Mouse (Mus musculus): ENCODE measurements around the gene Il10rb. TPM values are rescaled to one million over a fixed set of nuclear protein-coding genes. Genes with fewer than 3 reads are reported as not detected.

The Il10rb gene
- 24.1 and 25.9 TPM in 2 replicates for polyA plus RNA-seq (2011; ENCODE audit: insufficient read depth, insufficient read length, low replicate concordance, missing spikeins)

DNA sequence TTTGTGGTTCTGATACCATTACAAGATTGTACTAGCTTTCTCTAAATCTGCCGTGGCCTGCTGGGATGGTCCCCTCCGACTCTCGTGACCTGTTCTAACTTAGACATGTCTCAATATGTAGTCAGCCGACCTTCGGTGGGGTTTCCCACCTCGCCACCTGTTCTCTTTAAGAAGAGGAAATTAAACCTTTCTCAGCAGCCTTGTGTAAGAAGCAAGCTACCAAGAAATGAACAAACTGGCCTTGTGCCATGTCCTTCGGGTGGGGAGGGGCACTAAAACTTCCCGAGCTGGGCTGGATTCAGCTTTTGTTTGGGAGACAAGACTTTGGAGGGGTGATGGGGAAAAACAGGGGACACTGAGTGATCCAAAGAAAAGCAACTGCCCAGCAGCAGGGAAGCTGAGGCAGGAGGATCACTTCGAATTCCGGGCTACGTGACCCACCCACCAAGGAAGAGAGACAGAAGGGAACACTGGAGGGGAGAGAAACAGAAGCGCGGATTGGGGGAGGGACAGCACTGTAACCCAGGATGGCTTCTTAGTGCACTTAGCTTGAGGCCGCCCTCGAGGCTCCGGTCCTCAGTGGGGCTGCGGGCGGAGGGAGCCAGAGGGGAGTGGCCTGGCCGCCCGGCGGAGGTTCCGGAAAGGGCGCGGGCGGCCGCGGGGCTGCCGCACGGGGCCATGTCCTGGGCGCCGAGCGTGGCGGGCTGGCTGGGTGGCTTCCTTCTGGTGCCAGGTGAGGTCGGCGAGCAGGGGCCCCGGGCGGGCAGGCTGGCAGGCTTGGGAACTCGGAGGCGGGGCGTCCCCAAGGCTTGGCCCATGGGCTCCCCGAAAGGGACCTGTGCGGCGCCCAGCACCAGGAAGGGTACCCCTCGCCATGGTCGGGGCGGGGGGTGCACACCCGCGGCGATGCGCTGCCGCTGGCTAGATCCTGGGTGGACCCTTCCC lies at the start of gene Il10rb:
Il10rb (plus strand) TSS at position 525 of the 945 bp plus-strand sequence.
- Histone ChIP-seq H3K4me3 (replicated peaks; ENCODE audit: control insufficient read depth, low read depth, low read length) (peak within 1 kb of the TSS; percentile 70), H3K27ac (ENCODE audit: control insufficient read depth, insufficient read depth, low read depth, low read length, poor library complexity) (peak within 1 kb of the TSS; percentile 90), H3K4me1 (ENCODE audit: control insufficient read depth, insufficient read depth, low read length) (peaks cover 5% of the 10 kb centered on the region; the same call in 1 of the 2 replicates)
- 1% methylated on average over 51 of the region's 51 CpGs for WGBS
- no peak for TF ChIP-seq CTCF (IDR thresholded peaks at IDR 0.05; ENCODE audit: control insufficient read depth, insufficient read depth, low read length)
- TF ChIP-seq POLR2A (IDR thresholded peaks at IDR 0.05; ENCODE audit: borderline replicate concordance, control insufficient read depth, low read depth, low read length) = peak; percentile 65; the same call in 1 of the 2 replicates

- WGBS = 90% methylated on average over 10 of the region's 10 CpGs
- TF ChIP-seq POLR2A (IDR thresholded peaks at IDR 0.05; ENCODE audit: borderline replicate concordance, control insufficient read depth, low read depth, low read length) (no peak), CTCF (IDR thresholded peaks at IDR 0.05; ENCODE audit: control insufficient read depth, insufficient read depth, low read length) (no peak)
- no peak overlapping the region for H3K27ac ChIP-seq (ENCODE audit: control insufficient read depth, insufficient read depth, low read depth, low read length, poor library complexity)
- H3K4me3 ChIP-seq (replicated peaks; ENCODE audit: control insufficient read depth, low read depth, low read length) = no peak overlapping the region
- peaks cover 15% of the 10 kb centered on the region for H3K4me1 ChIP-seq (ENCODE audit: control insufficient read depth, insufficient read depth, low read length)
Measured at GRCm38 (mm10) chr16:91356760-91357525, 49.0 kb upstream of the Il10rb start.

GRCm38 (mm10) chr16:91357526-91357900 lies 48.5 kb upstream of the Il10rb start:
- H3K27ac ChIP-seq (ENCODE audit: control insufficient read depth, insufficient read depth, low read depth, low read length, poor library complexity) = no peak overlapping the region
- no peak for TF ChIP-seq CTCF (IDR thresholded peaks at IDR 0.05; ENCODE audit: control insufficient read depth, insufficient read depth, low read length)
- TF ChIP-seq POLR2A (IDR thresholded peaks at IDR 0.05; ENCODE audit: borderline replicate concordance, control insufficient read depth, low read depth, low read length) = no peak
- no peak overlapping the region for H3K4me3 ChIP-seq (replicated peaks; ENCODE audit: control insufficient read depth, low read depth, low read length)
- WGBS = 78% methylated on average over 10 of the region's 10 CpGs
- peaks cover 14% of the 10 kb centered on the region for H3K4me1 ChIP-seq (ENCODE audit: control insufficient read depth, insufficient read depth, low read length)

- H3K4me1 ChIP-seq (ENCODE audit: control insufficient read depth, insufficient read depth, low read length) = peaks cover 9% of the 10 kb centered on the region
- 37% methylated on average over 8 of the region's 8 CpGs for WGBS
Measured at GRCm38 (mm10) chr16:91358555-91358954, 47.4 kb upstream of the Il10rb start.

GRCm38 (mm10) chr16:91359531-91359930 lies 46.4 kb upstream of the Il10rb start:
- no peak overlapping the region; the same call in 1 of the 2 replicates for H3K27ac ChIP-seq (ENCODE audit: control insufficient read depth, insufficient read depth, low read depth, low read length, poor library complexity)
- H3K4me1 ChIP-seq (ENCODE audit: control insufficient read depth, insufficient read depth, low read length) = peaks cover 5% of the 10 kb centered on the region; the same call in 1 of the 2 replicates
- no peak for TF ChIP-seq CTCF (IDR thresholded peaks at IDR 0.05; ENCODE audit: control insufficient read depth, insufficient read depth, low read length)
- no peak for TF ChIP-seq POLR2A (IDR thresholded peaks at IDR 0.05; ENCODE audit: borderline replicate concordance, control insufficient read depth, low read depth, low read length)
- no peak overlapping the region for H3K4me3 ChIP-seq (replicated peaks; ENCODE audit: control insufficient read depth, low read depth, low read length)
- WGBS = 68% methylated on average over 13 of the region's 13 CpGs

More at GRCm38 (mm10) chr16:91358555-91358954, 47.4 kb upstream of the Il10rb start:
- TF ChIP-seq CTCF (IDR thresholded peaks at IDR 0.05; ENCODE audit: control insufficient read depth, insufficient read depth, low read length) (0 out of 2 replicates have a peak, but pooled peaks have one; percentile 32), POLR2A (IDR thresholded peaks at IDR 0.05; ENCODE audit: borderline replicate concordance, control insufficient read depth, low read depth, low read length) (no peak)
- Histone ChIP-seq H3K27ac (ENCODE audit: control insufficient read depth, insufficient read depth, low read depth, low read length, poor library complexity) (no peak overlapping the region), H3K4me3 (replicated peaks; ENCODE audit: control insufficient read depth, low read depth, low read length) (no peak overlapping the region)

DNA sequence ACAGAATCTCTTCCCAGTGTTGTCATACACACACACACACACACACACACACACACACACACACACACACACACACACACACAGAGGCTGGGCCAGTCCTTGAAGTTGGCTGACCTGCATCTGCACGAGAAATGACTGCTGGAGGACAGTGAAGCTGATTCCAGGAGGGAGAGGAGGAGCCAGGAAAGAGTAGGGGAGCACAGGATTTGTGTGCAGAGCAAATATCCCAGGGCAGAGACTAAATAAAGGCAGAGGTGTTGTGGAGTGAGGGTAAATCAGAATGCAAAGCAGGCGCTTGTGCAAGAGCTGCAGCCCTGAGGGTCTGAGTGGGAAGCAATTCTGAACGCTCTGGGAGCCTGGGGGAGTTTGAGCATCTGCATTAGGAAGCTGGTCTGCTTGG lies 45.8 kb upstream of the Il10rb start:
- Histone ChIP-seq H3K27ac (ENCODE audit: control insufficient read depth, insufficient read depth, low read depth, low read length, poor library complexity) (no peak overlapping the region), H3K4me1 (ENCODE audit: control insufficient read depth, insufficient read depth, low read length) (peaks cover 5% of the 10 kb centered on the region; the same call in 1 of the 2 replicates), H3K4me3 (replicated peaks; ENCODE audit: control insufficient read depth, low read depth, low read length) (no peak overlapping the region)
- TF ChIP-seq POLR2A (IDR thresholded peaks at IDR 0.05; ENCODE audit: borderline replicate concordance, control insufficient read depth, low read depth, low read length) = no peak
- no peak for TF ChIP-seq CTCF (IDR thresholded peaks at IDR 0.05; ENCODE audit: control insufficient read depth, insufficient read depth, low read length)
- 69% methylated on average over 3 of the region's 3 CpGs for WGBS

GRCm38 (mm10) chr16:91362006-91362405 lies 44.0 kb upstream of the Il10rb start:
- WGBS = 67% methylated on average over 2 of the region's 2 CpGs
- H3K27ac ChIP-seq (ENCODE audit: control insufficient read depth, insufficient read depth, low read depth, low read length, poor library complexity) = no peak overlapping the region
- no peak for TF ChIP-seq CTCF (IDR thresholded peaks at IDR 0.05; ENCODE audit: control insufficient read depth, insufficient read depth, low read length)
- TF ChIP-seq POLR2A (IDR thresholded peaks at IDR 0.05; ENCODE audit: borderline replicate concordance, control insufficient read depth, low read depth, low read length) = no peak
- peaks cover 6% of the 10 kb centered on the region for H3K4me1 ChIP-seq (ENCODE audit: control insufficient read depth, insufficient read depth, low read length)
- H3K4me3 ChIP-seq (replicated peaks; ENCODE audit: control insufficient read depth, low read depth, low read length) = no peak overlapping the region
